Mouse (Mus musculus) gonadal fat pad, adult 2 months (tissue): ENCODE measurements around the gene Hmbs. TPM values are rescaled to one million over a fixed set of nuclear protein-coding genes. Genes with fewer than 3 reads are reported as not detected.
"Not testable (repeated sequence)": the region's sequence is repeated elsewhere in the genome, so short reads cannot be mapped to it uniquely, and the experiment has no call there.

Experiments used
- DNase-seq: peaks from one replicate; pipeline ENCODE4 v3.0.0-alpha.2; 2012; ENCODE audit warnings: low read depth
- polyA plus RNA-seq: library from polyadenylated mRNA; depleted of rRNA; stranded (reverse); fragments of >200 nt; gene quantifications from 2 replicates; pipeline ENCODE4 v1.2.3, GENCODE M21; 2012

The Hmbs gene
- polyA plus RNA-seq, 1 experiment, result 74.7 TPM

- no peak for DNase-seq
These were observed 1.8 kb upstream of the Hmbs start for GRCm38 (mm10) chr9:44345570-44346433.

- DNase-seq, result no peak
These were observed 738 bp downstream of the Hmbs start for GRCm38 (mm10) chr9:44343290-44343689.

- DNase-seq, result no peak
These were observed 1.4 kb downstream of the Hmbs start for GRCm38 (mm10) chr9:44342605-44343004.

GRCm38 (mm10) chr9:44342173-44342572, 1.9 kb downstream of the Hmbs start:
- DNase-seq, result no peak

- no peak for DNase-seq
These were observed 2.5 kb downstream of the Hmbs start for GRCm38 (mm10) chr9:44341487-44341886.

- DNase-seq, result no peak
These were observed 5.5 kb downstream of the Hmbs start for GRCm38 (mm10) chr9:44338574-44338973.

GRCm38 (mm10) chr9:44337436-44338169, 6.4 kb downstream of the Hmbs start:
- no peak for DNase-seq

- DNase-seq, result no peak
These were observed 7.1 kb downstream of the Hmbs start for GRCm38 (mm10) chr9:44336964-44337363.

GRCm38 (mm10) chr9:44336513-44336912, 7.5 kb downstream of the Hmbs start:
- not testable (repeated sequence) for DNase-seq

- DNase-seq, result no peak
These were observed 8.0 kb downstream of the Hmbs start for GRCm38 (mm10) chr9:44336093-44336406.

GRCm38 (mm10) chr9:44335331-44336092, 8.5 kb downstream of the Hmbs start:
- DNase-seq, result no peak

- DNase-seq, result peak; percentile 96
These were observed 9.4 kb downstream of the Hmbs start, which contains the start of gene H2afx for GRCm38 (mm10) chr9:44334396-44335330. Gene H2afx, plus strand, starts transcription at chr9:44334694.

GRCm38 (mm10) chr9:44332918-44333638, 10.9 kb downstream of the Hmbs start:
- DNase-seq, result no peak

GRCm38 (mm10) chr9:44330736-44331135, 13.3 kb downstream of the Hmbs start:
- DNase-seq, result no peak

- no peak for DNase-seq
These were observed 16.1 kb downstream of the Hmbs start for GRCm38 (mm10) chr9:44327926-44328325.

GRCm38 (mm10) chr9:44327064-44327711, 16.8 kb downstream of the Hmbs start:
- no peak for DNase-seq

GRCm38 (mm10) chr9:44326371-44327063, 17.5 kb downstream of the Hmbs start:
- peak; percentile 82 for DNase-seq

GRCm38 (mm10) chr9:44325768-44326370, 18.2 kb downstream of the Hmbs start, which contains the start of gene Dpagt1:
Gene Dpagt1, plus strand, starts transcription at chr9:44326019.
- peak; percentile 74 for DNase-seq
